Mouse (Mus musculus): ENCODE measurements at regions not wholly inside any gene's neighbourhood (a gene's known extent, or its start where the extent isn't known, plus 50 kb on each side); places are given as distances from the start of the nearest gene placed in this dataset.

- no peak for TF ChIP-seq POLR2A (IDR thresholded peaks at IDR 0.05; ENCODE audit: extremely low read depth, insufficient read depth, low read length)
- TF ChIP-seq CTCF (IDR thresholded peaks at IDR 0.05; ENCODE audit: extremely low read depth, insufficient read depth, low read length) = no peak
Measured at GRCm38 (mm10) chr15:52176951-52177350, 1707.8 kb upstream of the Gm7489 start.
